Mouse (Mus musculus) adrenal gland, postnatal 36 days (tissue): Measurements from ENCODE around the gene 1110008P14Rik. TPM values are rescaled to one million over a fixed set of nuclear protein-coding genes. Genes with fewer than 3 reads are reported as not detected.

Source experiments
- DNase-seq, 2 experiments: peaks; one replicate each; pipeline ENCODE4 v3.0.0; 2021; ENCODE audit warnings: mixed read lengths in 1 of 2
- long read RNA-seq, 2 experiments: library from polyadenylated mRNA; stranded (forward); transcript quantifications; one replicate each; pipeline ENCODE4 v2.0.0; 2021; ENCODE audit warnings: borderline sequencing depth in 2 of 2
- total RNA-seq, 2 experiments: library from RNA; stranded (reverse); gene quantifications; 2 replicates each; pipeline ENCODE4 v1.2.3; 2021

Gene 1110008P14Rik
- total RNA-seq, result 100 to 1,000 TPM; 175 to 184 TPM
- long read RNA-seq, experiment 1, transcript 1110008P14Rik-201 (2 exons, 680 nt), result major isoform, 209 of 226 reads
- long read RNA-seq, experiment 1, partial matches to known transcripts, result 13 of 226 reads
- long read RNA-seq, experiment 1, other reads (novel, unspliced or antisense), result 1 of 226 reads
- long read RNA-seq, experiment 2, transcript 1110008P14Rik-201 (2 exons, 680 nt), result major isoform, 87 of 93 reads
- long read RNA-seq, experiment 2, partial matches to known transcripts, result 5 of 93 reads
- long read RNA-seq, experiment 2, other reads (novel, unspliced or antisense), result 0 of 93 reads

DNA sequence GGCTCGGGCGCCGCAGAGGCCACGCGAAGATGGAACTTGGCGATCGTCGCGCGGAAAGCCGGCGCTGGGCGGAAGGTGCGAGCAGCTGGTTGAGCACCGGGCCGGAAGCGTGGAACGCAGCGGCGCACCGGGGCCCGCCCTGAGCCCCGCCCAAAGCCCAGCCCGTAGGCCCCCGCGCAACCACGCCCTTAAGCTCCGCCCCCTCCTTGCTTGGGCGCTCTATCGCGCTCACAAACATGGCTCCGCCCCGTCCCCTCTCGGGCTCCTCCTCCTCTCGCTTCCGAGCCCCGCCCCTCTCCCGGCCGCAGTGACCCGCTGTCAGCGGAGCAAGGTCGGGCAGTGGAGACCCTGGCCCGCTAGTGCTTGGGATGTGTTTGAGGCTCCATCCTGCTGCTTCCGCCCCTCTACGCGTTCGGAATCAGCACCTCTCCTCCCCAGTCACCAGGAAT, at the start of gene 1110008P14Rik:
Gene 1110008P14Rik (minus strand): TSS at position 164 of the 449 bp plus-strand sequence.
- DNase-seq, result peak; percentile 98 to 99

- DNase-seq, result peak; percentile 75 to 77
These were observed 49.3 kb upstream of the 1110008P14Rik start for GRCm38 (mm10) chr2:32430701-32431676.

GRCm38 (mm10) chr2:32429215-32429891, 47.6 kb upstream of the 1110008P14Rik start:
- no peak for DNase-seq

DNA sequence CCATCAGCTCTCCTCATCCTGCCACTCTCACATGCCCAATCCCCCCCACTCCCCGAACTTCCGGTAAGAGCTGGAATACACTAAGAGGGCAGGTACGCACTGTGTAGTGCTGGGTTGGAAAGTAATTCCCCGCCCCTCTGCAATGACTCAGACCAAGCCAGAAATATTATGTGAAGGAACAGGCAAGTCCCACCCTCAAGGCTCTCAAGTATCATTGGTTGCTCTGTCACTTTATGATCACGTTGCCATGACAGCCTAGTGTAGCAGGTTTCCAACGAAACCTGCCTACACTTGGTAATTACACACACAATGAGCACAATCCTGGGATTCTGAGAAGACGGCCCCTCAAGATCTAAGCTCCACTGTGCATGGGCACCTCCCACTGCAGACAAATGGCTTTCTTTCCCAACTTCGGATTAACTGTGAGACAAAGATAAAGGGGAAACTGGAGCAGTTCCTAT, 46.6 kb upstream of the 1110008P14Rik start:
- peak; percentile 67 to 74 for DNase-seq

GRCm38 (mm10) chr2:32427720-32428119, 46.0 kb upstream of the 1110008P14Rik start:
- DNase-seq, result no peak

- DNase-seq, result peak in 1 of 2 experiments; percentile 48
These were observed 44.4 kb upstream of the 1110008P14Rik start for GRCm38 (mm10) chr2:32426141-32426540.

DNA sequence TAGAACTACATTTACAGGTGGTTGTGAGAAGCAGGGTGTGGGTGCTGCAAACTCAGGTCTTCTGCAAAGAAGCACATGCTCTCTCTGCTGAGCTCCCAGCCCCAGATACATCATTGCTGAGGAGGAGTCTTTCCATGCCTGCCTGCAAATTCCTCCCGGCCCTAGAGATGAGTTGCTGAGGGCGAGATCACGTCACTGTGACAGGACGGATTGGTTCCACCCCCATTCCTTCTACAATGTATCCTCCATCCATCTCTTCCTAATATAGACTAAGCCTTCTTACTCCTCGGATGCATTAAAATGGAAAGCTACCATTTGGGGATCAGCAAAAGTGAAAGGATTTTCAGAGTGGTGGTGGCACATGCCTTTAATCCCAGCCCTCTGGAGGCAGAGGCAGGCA, 43.8 kb upstream of the 1110008P14Rik start:
- no peak for DNase-seq

DNA sequence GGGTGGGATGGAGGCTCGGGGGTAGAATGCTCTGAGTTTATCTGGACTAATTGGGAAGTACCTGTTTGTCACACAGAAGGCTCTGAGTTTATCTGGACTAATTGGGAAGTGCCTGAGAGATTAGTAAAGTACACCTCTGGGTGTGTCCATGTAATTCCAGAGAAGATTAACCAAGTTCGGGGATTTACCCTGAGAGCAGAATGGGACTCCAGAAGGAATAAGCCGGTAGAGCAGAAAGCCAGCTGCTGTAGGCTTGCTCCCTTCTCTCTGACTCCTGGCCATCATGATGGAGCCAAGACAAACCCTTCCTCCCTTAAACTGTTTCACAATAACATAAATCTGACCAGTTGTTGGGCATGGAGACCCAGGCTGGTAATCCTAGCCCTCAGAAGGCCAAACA, 43.1 kb upstream of the 1110008P14Rik start:
- DNase-seq, result no peak

GRCm38 (mm10) chr2:32423481-32424331, 42.0 kb upstream of the 1110008P14Rik start:
- DNase-seq, result peak; percentile 80 to 83

DNA sequence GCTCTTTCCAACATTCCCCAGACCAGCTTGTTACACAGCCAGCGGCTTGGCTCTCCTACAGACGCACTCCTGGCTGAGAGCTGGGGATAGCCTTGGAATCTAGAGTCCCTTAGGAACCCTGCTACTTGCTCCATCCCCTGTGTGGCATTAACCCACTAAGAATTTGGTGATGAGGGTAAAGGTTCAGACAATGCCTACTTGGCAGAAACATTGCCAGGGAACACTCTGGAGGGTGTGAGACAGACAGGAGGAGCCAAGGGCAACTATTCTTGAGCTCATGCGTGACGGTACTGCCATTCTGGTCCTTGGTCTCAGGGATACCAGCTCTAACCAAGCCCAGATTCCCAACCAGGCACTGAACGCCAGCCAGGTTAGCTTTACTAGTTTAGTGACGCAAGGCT, 40.1 kb upstream of the 1110008P14Rik start:
- DNase-seq, result no peak

GRCm38 (mm10) chr2:32420647-32421046, 38.9 kb upstream of the 1110008P14Rik start:
- DNase-seq, result no peak

- DNase-seq, result no peak
These were observed 38.4 kb upstream of the 1110008P14Rik start for GRCm38 (mm10) chr2:32420066-32420608.

GRCm38 (mm10) chr2:32419359-32419758, 37.6 kb upstream of the 1110008P14Rik start:
- DNase-seq, result peak; percentile 89 to 90

GRCm38 (mm10) chr2:32418430-32419151, 36.9 kb upstream of the 1110008P14Rik start:
- no peak for DNase-seq

DNA sequence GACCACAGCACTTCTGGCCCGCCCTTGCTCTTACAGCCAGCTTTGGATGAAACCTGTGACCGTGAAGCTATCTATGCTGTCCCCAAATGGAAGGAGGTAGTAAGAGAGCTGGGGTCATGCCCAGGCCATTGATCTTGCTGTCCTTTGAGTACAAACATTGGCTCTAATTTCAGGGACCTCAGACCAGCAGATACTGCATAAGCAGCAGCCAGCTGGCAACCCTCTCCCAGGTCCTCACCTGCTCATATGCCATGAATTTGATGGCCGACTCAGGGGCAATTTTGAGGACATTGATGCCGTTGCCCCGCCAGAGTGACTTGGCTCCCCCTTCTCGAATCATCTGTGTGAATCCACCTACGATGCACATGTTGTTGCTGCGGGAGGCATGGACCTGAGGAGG, 35.7 kb upstream of the 1110008P14Rik start:
- no peak for DNase-seq

- DNase-seq, result no peak
These were observed 34.8 kb upstream of the 1110008P14Rik start for GRCm38 (mm10) chr2:32416556-32416955.

DNA sequence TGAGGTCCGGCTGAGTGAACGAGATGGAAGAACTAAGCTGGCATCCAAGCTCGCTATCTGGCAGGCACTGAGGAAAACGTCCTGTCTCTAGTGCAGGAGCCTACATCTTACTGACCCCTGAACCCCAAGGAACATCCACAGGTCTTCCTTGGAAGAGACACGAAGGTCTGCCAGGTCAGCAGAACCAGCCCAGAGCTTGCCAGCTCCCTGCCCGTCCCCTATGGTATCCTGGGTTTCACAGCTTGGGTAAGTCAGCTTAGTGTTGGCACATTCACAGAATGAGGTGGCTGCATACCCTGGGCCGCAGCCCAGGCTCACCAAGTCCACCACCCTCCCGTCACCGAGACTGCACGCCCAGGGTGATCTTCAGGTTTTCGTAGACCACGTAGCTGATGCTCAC, 34.1 kb upstream of the 1110008P14Rik start:
- DNase-seq, result no peak

- peak in 1 of 2 experiments; percentile 51 for DNase-seq
These were observed 32.2 kb upstream of the 1110008P14Rik start for GRCm38 (mm10) chr2:32413936-32414335.

DNA sequence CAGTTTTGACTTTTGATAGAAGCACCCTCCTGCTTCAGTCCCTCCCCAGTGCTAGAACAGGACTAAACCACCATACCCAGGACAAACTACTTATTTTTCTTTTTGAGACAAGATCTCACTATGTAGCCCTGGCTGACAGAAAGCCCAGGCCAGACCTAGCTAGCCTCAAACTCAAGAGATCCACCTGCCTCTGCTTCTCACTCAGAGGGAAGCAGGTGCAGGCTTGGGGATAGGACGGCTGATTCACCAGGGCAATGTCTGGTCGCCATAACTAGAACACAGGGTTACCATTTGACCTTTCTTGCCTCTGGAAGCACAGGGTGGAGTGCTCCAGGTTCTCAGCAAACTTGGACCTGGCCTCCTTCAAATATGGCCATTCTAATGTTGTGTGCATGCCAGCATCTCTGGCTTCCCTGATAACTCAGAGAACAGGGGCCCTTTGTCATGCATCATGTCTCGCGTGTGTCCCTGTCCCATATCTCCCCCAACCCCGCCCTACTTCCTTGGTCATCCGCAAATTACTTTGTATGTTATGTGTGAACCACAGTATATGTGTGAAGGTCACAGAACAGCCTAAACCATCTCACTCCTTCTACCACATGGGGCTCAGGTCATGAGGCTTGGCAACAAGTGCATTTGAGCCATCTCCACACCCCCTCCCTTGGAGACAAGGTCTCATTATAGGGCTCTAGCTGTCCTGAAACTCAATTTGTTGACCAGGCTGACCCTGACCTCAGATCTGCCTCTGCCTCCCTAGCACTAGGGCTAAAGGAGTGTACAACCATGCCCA, 31.2 kb upstream of the 1110008P14Rik start:
- DNase-seq, result no peak
